Mouse (Mus musculus) heart, adult 18-20 months (tissue): Measurements from ENCODE around the gene Sinhcaf. TPM values are rescaled to one million over a fixed set of nuclear protein-coding genes. Genes with fewer than 3 reads are reported as not detected.
A peak's percentile ranks its signal among the peaks of the same experiment; 100 is the strongest.
"Not testable (repeated sequence)": the region's sequence is repeated elsewhere in the genome, so short reads cannot be mapped to it uniquely, and the experiment has no call there.

ENCODE experiments used
- DNase-seq, 2 experiments: peaks; one replicate each; pipeline ENCODE4 v3.0.0; 2021 to 2022; ENCODE audit warnings: mixed read lengths in 1 of 2
- long read RNA-seq, 2 experiments: library from polyadenylated mRNA; stranded (forward); transcript quantifications; one replicate each; pipeline ENCODE4 v2.0.0; 2021
- total RNA-seq, 2 experiments: library from RNA; stranded (reverse); gene quantifications; 2 replicates each; pipeline ENCODE4 v1.2.3; 2021

The Sinhcaf gene
- total RNA-seq: 1 to 10 TPM; 3.3 to 4.6 TPM
- long read RNA-seq, experiment 1, partial matches to known transcripts: 0 of 4 reads
- long read RNA-seq, experiment 1, other reads (novel, unspliced or antisense): 1 of 4 reads
- long read RNA-seq, experiment 2, partial matches to known transcripts: 0 of 4 reads
- long read RNA-seq, experiment 2, other reads (novel, unspliced or antisense): 0 of 4 reads

DNA sequence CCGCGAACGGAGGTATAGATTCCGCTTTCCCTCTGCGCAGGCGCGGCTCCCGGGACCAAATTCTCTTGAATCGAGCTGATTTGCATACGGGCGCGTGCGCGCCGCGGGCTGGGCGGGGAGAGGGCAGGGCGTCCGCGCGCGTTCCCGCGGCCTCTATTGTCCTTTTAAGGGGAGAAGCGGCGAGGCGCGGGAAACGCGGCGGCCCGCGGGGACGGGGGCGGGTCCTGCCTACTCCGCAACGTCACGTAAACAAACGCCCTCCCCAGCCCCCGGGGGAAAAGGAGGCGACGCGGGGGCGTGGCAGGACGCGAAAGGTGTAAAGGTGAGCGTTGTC is at the start of gene Sinhcaf:
TSS of gene Sinhcaf (minus strand) at position 59 of the 334 bp plus-strand sequence.
- peak; percentile 99 for DNase-seq

GRCm38 (mm10) chr6:148994327-148994999 is 48.2 kb upstream of the Sinhcaf start:
- DNase-seq: no peak

- DNase-seq: peak in 1 of 2 experiments; percentile 7
These were observed 47.1 kb upstream of the Sinhcaf start for GRCm38 (mm10) chr6:148993117-148994077.

GRCm38 (mm10) chr6:148992373-148993116 is 46.3 kb upstream of the Sinhcaf start:
- DNase-seq: no peak

- DNase-seq: no peak
These were observed 45.5 kb upstream of the Sinhcaf start for GRCm38 (mm10) chr6:148991660-148992372.

- DNase-seq: not testable (repeated sequence)
These were observed 43.7 kb upstream of the Sinhcaf start for GRCm38 (mm10) chr6:148989792-148990491.

- DNase-seq: no peak
These were observed 39.7 kb upstream of the Sinhcaf start for GRCm38 (mm10) chr6:148986003-148986402.

GRCm38 (mm10) chr6:148980495-148980894 is 34.2 kb upstream of the Sinhcaf start:
- no peak for DNase-seq

- DNase-seq: no peak
These were observed 28.8 kb upstream of the Sinhcaf start for GRCm38 (mm10) chr6:148975096-148975495.

- DNase-seq: no peak
These were observed 26.6 kb upstream of the Sinhcaf start for GRCm38 (mm10) chr6:148972891-148973290.

- DNase-seq: no peak
These were observed 26.0 kb upstream of the Sinhcaf start for GRCm38 (mm10) chr6:148972059-148972848.

- DNase-seq: no peak
These were observed 25.2 kb upstream of the Sinhcaf start for GRCm38 (mm10) chr6:148971385-148971940.

GRCm38 (mm10) chr6:148961285-148961684 is 15.0 kb upstream of the Sinhcaf start:
- no peak for DNase-seq

DNA sequence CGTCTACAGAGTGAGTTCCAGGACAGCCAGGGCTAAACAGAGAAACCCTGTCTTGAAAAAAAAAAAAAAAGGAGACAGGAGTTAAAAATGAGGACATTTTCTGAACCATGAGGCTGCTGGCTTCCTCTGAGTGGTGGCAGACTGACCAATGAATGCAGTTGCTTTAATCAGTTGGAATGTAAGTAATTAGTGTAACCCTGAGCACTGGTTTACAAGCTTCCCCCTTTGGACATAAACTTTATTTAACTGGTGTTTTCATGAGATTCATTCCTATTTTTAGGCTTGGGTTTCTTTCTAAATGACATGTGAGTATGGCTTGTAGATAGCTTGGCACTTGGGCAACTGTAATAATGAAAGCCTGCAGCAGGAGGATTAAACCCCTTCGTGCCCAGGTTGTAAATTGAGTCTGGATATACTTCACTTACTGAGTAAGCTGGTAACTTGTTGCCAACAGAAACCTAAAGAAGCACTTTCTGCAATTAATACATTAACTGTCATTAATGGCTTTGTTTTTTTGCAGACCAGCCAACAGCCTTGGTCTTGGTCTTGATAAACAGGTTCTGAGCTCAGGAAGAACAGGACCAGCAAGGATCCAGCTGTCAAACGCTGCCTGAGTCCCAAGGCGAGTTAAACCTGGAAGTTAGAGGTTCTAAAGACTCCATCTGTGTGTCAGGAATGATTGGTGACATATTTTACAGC is 13.4 kb upstream of the Sinhcaf start:
- DNase-seq: no peak

DNA sequence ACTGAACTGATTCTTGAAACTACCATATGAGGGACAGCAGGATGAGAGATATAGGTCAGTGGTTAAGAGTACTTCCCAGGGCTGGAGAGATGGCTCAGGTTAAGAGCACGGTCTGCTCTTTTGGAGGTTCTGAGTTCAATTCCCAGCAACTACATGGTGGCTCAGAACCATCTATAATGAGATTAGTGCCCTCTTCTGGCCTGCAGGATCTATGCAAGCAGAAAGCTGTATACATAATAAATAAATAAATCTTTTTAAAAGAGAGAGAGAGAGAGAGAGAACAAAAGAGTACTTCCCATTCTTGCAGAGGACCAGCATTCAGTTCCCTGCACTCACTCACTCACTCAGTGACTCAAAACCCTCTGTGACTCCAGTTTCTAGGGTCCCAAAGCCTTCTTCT is 12.4 kb upstream of the Sinhcaf start:
- no peak for DNase-seq

GRCm38 (mm10) chr6:148957046-148957445 is 10.8 kb upstream of the Sinhcaf start:
- no peak for DNase-seq

DNA sequence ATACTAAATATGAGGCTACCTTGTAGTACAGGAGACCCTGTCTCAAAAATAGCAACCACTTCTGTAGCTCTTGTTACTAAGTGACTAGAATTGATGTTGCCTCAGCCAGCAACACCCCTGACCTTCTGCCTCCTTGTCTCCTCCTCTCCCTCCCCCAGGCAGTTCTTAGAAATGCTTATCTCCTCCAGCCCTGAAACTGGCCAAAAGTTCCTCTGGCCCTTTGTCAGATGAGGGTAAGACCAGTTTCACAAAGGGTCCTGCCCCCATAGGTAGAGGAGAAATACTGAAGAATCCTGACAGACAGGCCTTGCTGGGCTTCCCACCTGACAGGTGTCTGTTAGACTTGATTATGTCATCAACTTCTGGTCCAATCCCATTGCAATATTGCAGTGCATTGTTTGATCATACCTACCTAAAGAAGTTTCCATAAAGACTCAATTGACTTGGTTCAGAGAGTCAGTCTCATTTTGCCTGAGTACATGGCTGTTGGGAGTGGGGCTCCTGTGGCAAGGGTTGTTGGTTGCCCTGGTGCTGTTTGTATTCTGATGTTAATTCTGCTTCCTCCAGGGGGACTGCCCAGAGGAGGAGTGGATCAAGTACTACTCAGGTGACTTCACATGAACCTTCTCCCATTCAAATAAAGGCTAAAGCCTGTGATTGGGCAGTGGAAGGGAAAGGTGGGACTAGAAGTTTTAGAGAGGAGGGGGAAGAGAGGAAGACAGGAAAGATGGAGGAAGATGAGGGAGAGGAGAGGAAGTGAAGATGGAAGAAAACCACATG is 9.6 kb upstream of the Sinhcaf start:
- DNase-seq: no peak

GRCm38 (mm10) chr6:148946881-148947405 is 676 bp upstream of the Sinhcaf start:
- DNase-seq: no peak
